ENCODE assay signal across 21 mouse cellular contexts in genomic region chr19:6571476-6571875, GRCm38 (mm10). TPM values are rescaled to one million over a fixed set of nuclear protein-coding genes. Genes with fewer than 3 reads are reported as not detected.
"Had no signal": no experiment of that assay in that cellular context is flagged by ENCODE, and none has a peak within 500 bp of the region (broad histone marks: within the 10 kb centered on the region; RNA-seq: fewer than 3 reads in every experiment).

No protein-coding gene starts in this region.

- H3K4me3 ChIP-seq: layer of hippocampus, adult 2 months; left cerebral cortex, adult 2 months; limb, embryonic 10.5 days; liver, embryonic 15.5 days; midbrain, embryonic 15.5 days; neural tube, embryonic 13.5 days had no signal

- H3K27me3 ChIP-seq: midbrain, embryonic 15.5 days; neural tube, embryonic 13.5 days had no signal

- H3K4me2 ChIP-seq: liver, embryonic 11.5 days; liver, embryonic 15.5 days; midbrain, embryonic 15.5 days; neural tube, embryonic 13.5 days had no signal

- H3K9me3 ChIP-seq: limb, embryonic 10.5 days; liver, embryonic 15.5 days; midbrain, embryonic 15.5 days; neural tube, embryonic 13.5 days had no signal

- H3K9ac ChIP-seq: liver, embryonic 15.5 days; midbrain, embryonic 15.5 days; neural tube, embryonic 13.5 days had no signal

- ATAC-seq: intestine, postnatal 0 days; lung, postnatal 0 days; midbrain, embryonic 15.5 days had no signal

- DNase-seq: kidney, postnatal 4 days; lung, adult 2 months; lung, postnatal 36 days; retina, postnatal 1 day; right cerebral cortex, postnatal 4 days; spleen, adult 18-20 months; thymus, adult 18-20 months; thymus, postnatal 14 days had no signal

- H3K36me3 ChIP-seq: limb, embryonic 10.5 days; liver, embryonic 15.5 days; midbrain, embryonic 15.5 days; neural tube, embryonic 13.5 days had no signal

- H3K4me1 ChIP-seq: limb, embryonic 10.5 days; liver, embryonic 15.5 days had no signal

- H3K27ac ChIP-seq: layer of hippocampus, adult 2 months; left cerebral cortex, adult 2 months; limb, embryonic 10.5 days; liver, embryonic 15.5 days; midbrain, embryonic 15.5 days; neural tube, embryonic 13.5 days had no signal

RNA-seq across cellular contexts. Expression of gene Slc22a12, which starts 28.6 kb away (rescaled TPM):
- total RNA-seq: megakaryocyte progenitor cell, adult 5-6 weeks; monocyte, adult 5-6 weeks had no signal
- polyA plus RNA-seq: intestine, postnatal 0 days; limb, embryonic 10.5 days; limb, embryonic 14.5 days; liver, embryonic 11.5 days; liver, embryonic 15.5 days; neural tube, embryonic 13.5 days; stomach, embryonic 14.5 days had no signal
